Mouse (Mus musculus) gonadal fat pad, adult 2 months (tissue): ENCODE measurements around the gene Noa1. TPM values are rescaled to one million over a fixed set of nuclear protein-coding genes. Genes with fewer than 3 reads are reported as not detected.

Experiments used
- DNase-seq: peaks from one replicate; pipeline ENCODE4 v3.0.0-alpha.2; 2012; ENCODE audit warnings: low read depth
- polyA plus RNA-seq: library from polyadenylated mRNA; depleted of rRNA; stranded (reverse); fragments of >200 nt; gene quantifications from 2 replicates; pipeline ENCODE4 v1.2.3, GENCODE M21; 2012; rRNA removed

Gene Noa1
- polyA plus RNA-seq, 1 experiment: 9.6 TPM

GRCm38 (mm10) chr5:77253154-77253553 is 56.7 kb downstream of the Noa1 start:
- DNase-seq: no peak

- DNase-seq: no peak
Measured at GRCm38 (mm10) chr5:77252115-77252827, 57.6 kb downstream of the Noa1 start.

- no peak for DNase-seq
Measured at GRCm38 (mm10) chr5:77251656-77252055, 58.2 kb downstream of the Noa1 start.

GRCm38 (mm10) chr5:77250083-77250482 is 59.8 kb downstream of the Noa1 start:
- DNase-seq: no peak

- no peak for DNase-seq
Measured at GRCm38 (mm10) chr5:77245787-77246671, 63.9 kb downstream of the Noa1 start.

GRCm38 (mm10) chr5:77245463-77245786 is 64.5 kb downstream of the Noa1 start:
- no peak for DNase-seq

GRCm38 (mm10) chr5:77244331-77244987 is 65.4 kb downstream of the Noa1 start:
- DNase-seq: no peak

Other genes with a start within 250 kb of the Noa1 start
- 65.9 and 80.4 TPM in 2 replicates for gene Hopx, start 195.0 kb downstream of the Noa1 start, polyA plus RNA-seq
- gene Spink2, start 98.6 kb downstream of the Noa1 start, polyA plus RNA-seq: 693 and 1,083 TPM in 2 replicates
- 9.1 and 13.8 TPM in 2 replicates for gene Rest, start 44.6 kb downstream of the Noa1 start, polyA plus RNA-seq
- 15.5 and 19.6 TPM in 2 replicates for gene Polr2b, start 63 bp upstream of the Noa1 start, polyA plus RNA-seq
- gene Igfbp7, start 98.0 kb upstream of the Noa1 start, polyA plus RNA-seq: 661 and 1,112 TPM in 2 replicates